ENCODE assay signal across 18 mouse cellular contexts in genomic region chr5:36714832-36715231, GRCm38 (mm10). TPM values are rescaled to one million over a fixed set of nuclear protein-coding genes. Genes with fewer than 3 reads are reported as not detected.
DNase-seq lines count a peak whose midpoint lies in the region; ATAC-seq and TF ChIP-seq lines count a peak whose summit lies in the region.
"Had no signal": no experiment of that assay in that cellular context is flagged by ENCODE, and none has a peak within 500 bp of the region (broad histone marks: within the 10 kb centered on the region; RNA-seq: fewer than 3 reads in every experiment).

No protein-coding gene starts in this region.

- H3K9me3 ChIP-seq in heart, embryonic 10.5 days, result no peaks in the 10 kb centered on the region
- no peaks in the 10 kb centered on the region for H3K9me3 ChIP-seq in kidney, postnatal 0 days (replicated peaks; ENCODE audit: low read length)
- H3K9me3 ChIP-seq: embryonic facial prominence, embryonic 10.5 days; forebrain, embryonic 15.5 days; limb, embryonic 13.5 days; megakaryocyte, embryonic 14.5 days; midbrain, embryonic 15.5 days had no signal

- peaks cover 71% of the 10 kb centered on the region for H3K4me1 ChIP-seq in heart, embryonic 10.5 days
- H3K4me1 ChIP-seq in kidney, postnatal 0 days (replicated peaks; ENCODE audit: insufficient read depth, low read length), result peaks cover 12% of the 10 kb centered on the region
- peaks cover 20% of the 10 kb centered on the region; the same call in 1 of the 2 replicates for H3K4me1 ChIP-seq in kidney, adult 2 months (ENCODE audit: control insufficient read depth, insufficient read depth, low read length)

- DNase-seq in heart, embryonic 10.5 days (ENCODE audit: low spot score), result no peak
- DNase-seq in heart, postnatal 10 days, result no peak
- DNase-seq in kidney, postnatal 0 days (ENCODE audit: low spot score), result no peak
- DNase-seq in kidney, adult 2 months, result no peak
- peak; percentile 75 for DNase-seq in Muller cell, postnatal 12 days (ENCODE audit: inconsistent ontology term)
- no peak for DNase-seq in frontal cortex, postnatal 36 days (ENCODE audit: low spot score in 2 of 2)
- DNase-seq: cerebellum, adult 11 months; kidney, adult 9 months; retina, postnatal 1 day; right cerebral cortex, postnatal 4 days had no signal

- H3K27me3 ChIP-seq in heart, embryonic 10.5 days (ENCODE audit: insufficient read depth, poor library complexity, severe bottlenecking), result no peaks in the 10 kb centered on the region
- H3K27me3 ChIP-seq in kidney, postnatal 0 days (ENCODE audit: insufficient read depth, low read length), result no peaks in the 10 kb centered on the region
- no peaks in the 10 kb centered on the region for H3K27me3 ChIP-seq in kidney, adult 2 months (replicated peaks; ENCODE audit: control insufficient read depth, insufficient read depth, low read length)
- H3K27me3 ChIP-seq in myocyte (ENCODE audit: control insufficient read depth, insufficient read depth, insufficient read length), result no peaks in the 10 kb centered on the region
- H3K27me3 ChIP-seq: forebrain, embryonic 15.5 days; midbrain, embryonic 15.5 days had no signal

- no peak overlapping the region for H3K9ac ChIP-seq in kidney, postnatal 0 days (ENCODE audit: low read depth, low read length)
- H3K9ac ChIP-seq: forebrain, embryonic 15.5 days; limb, embryonic 13.5 days; midbrain, embryonic 15.5 days had no signal

- TF ChIP-seq POLR2A in kidney, adult 2 months (IDR thresholded peaks at IDR 0.05; ENCODE audit: low read depth, low read length), result no peak
- no peak for TF ChIP-seq POLR2A in myocyte (IDR thresholded peaks at IDR 0.05; ENCODE audit: insufficient read length, low read depth)

- no peak overlapping the region for H3ac ChIP-seq in myocyte (ENCODE audit: control insufficient read depth, insufficient read length)

- no peaks in the 10 kb centered on the region for H3K79me2 ChIP-seq in myocyte (ENCODE audit: control insufficient read depth, insufficient read depth)

- peak overlapping the region; percentile 91 for H3K27ac ChIP-seq in heart, embryonic 10.5 days
- peak overlapping the region; percentile 31; the same call in 1 of the 2 replicates for H3K27ac ChIP-seq in kidney, postnatal 0 days
- no peak overlapping the region for H3K27ac ChIP-seq in kidney, adult 2 months (ENCODE audit: insufficient read depth, low read depth, low read length)
- H3K27ac ChIP-seq: embryonic facial prominence, embryonic 10.5 days; forebrain, embryonic 15.5 days; limb, embryonic 13.5 days; midbrain, embryonic 15.5 days had no signal

- H3K36me3 ChIP-seq in heart, embryonic 10.5 days, result no peaks in the 10 kb centered on the region
- H3K36me3 ChIP-seq in kidney, postnatal 0 days (ENCODE audit: insufficient read depth, low read length), result no peaks in the 10 kb centered on the region
- no peaks in the 10 kb centered on the region for H3K36me3 ChIP-seq in kidney, adult 2 months (ENCODE audit: control insufficient read depth, insufficient read depth, low read length)
- no peaks in the 10 kb centered on the region for H3K36me3 ChIP-seq in myocyte (ENCODE audit: control insufficient read depth, insufficient read depth)
- H3K36me3 ChIP-seq: embryonic facial prominence, embryonic 10.5 days; forebrain, embryonic 15.5 days; limb, embryonic 13.5 days; midbrain, embryonic 15.5 days had no signal

- intact Hi-C loops in heart, postnatal 10 days (cut with DNase I), result no loop called here

- ATAC-seq in kidney, postnatal 0 days (replicated peaks; ENCODE audit: low FRiP score, low read depth), result no peak
- ATAC-seq in inflammation-experienced regulatory T-cells, adult 6 months, result no peak
- ATAC-seq: forebrain, embryonic 15.5 days; midbrain, embryonic 15.5 days had no signal

- H3K4me3 ChIP-seq in heart, embryonic 10.5 days, result no peak overlapping the region
- H3K4me3 ChIP-seq in kidney, postnatal 0 days (replicated peaks; ENCODE audit: low read depth, low read length), result no peak overlapping the region
- no peak overlapping the region for H3K4me3 ChIP-seq in kidney, adult 2 months (ENCODE audit: insufficient read depth, low read depth, low read length)
- H3K4me3 ChIP-seq in myocyte, result no peak overlapping the region
- H3K4me3 ChIP-seq: embryonic facial prominence, embryonic 10.5 days; erythroblast, embryonic 14.5 days; forebrain, embryonic 15.5 days; limb, embryonic 13.5 days; megakaryocyte, embryonic 14.5 days; midbrain, embryonic 15.5 days had no signal

- TF ChIP-seq CTCF in kidney, postnatal 0 days (IDR thresholded peaks at IDR 0.05; ENCODE audit: low read depth), result no peak
- no peak for TF ChIP-seq CTCF in kidney, adult 2 months (conservative IDR thresholded peaks at IDR 0.05; ENCODE audit: insufficient read depth, insufficient read length, low read depth, low read length)

- 74% methylated on average over 3 of the region's 3 CpGs for WGBS in heart, embryonic 10.5 days
- WGBS in kidney, postnatal 0 days, result 46% methylated on average over 3 of the region's 3 CpGs
- WGBS in kidney, adult 2 months, result 60% methylated on average over 3 of the region's 3 CpGs

- no peak overlapping the region for H3K4me2 ChIP-seq in kidney, postnatal 0 days (ENCODE audit: low read length)
- peak overlapping the region; percentile 60 for H3K4me2 ChIP-seq in myocyte (ENCODE audit: low read depth)
- H3K4me2 ChIP-seq: forebrain, embryonic 15.5 days; limb, embryonic 13.5 days; midbrain, embryonic 15.5 days had no signal

TF ChIP-seq in myocyte, 11 proteins besides CTCF, POLR2A, EP300 and RAD21:
- TF ChIP-seq MYOD1 (IDR thresholded peaks at IDR 0.05; ENCODE audit: control insufficient read depth in 1 of 3, insufficient read length in 2 of 3, low read depth in 2 of 3), result peak in 1 of 3 experiments; percentile 25
- no peak for TF ChIP-seq MAX (IDR thresholded peaks at IDR 0.05; ENCODE audit: low read depth)

RNA-seq across cellular contexts. Expression of gene D5Ertd579e, which starts 19.0 kb away (rescaled TPM):
- polyA plus RNA-seq in heart, embryonic 10.5 days (2016; fragmentation: Nextera tagmentation; extraction: Ambion mirVana), result 25.5 and 33.7 TPM in 2 replicates
- total RNA-seq in heart, postnatal 10 days (2021), result 10 to 100 TPM; 93.6 to 97.2 TPM
- polyA plus RNA-seq in kidney, postnatal 0 days (2015; fragmentation: Nextera tagmentation; extraction: Ambion mirVana), result 19.8 and 19.9 TPM in 2 replicates
- polyA plus RNA-seq in kidney, adult 2 months (2012; rRNA removed), result 22.1 and 23.1 TPM in 2 replicates
- polyA plus RNA-seq in myocyte (2012; fragmentation: generic; extraction: Trizol), result 12.3 TPM
- 10 to 100 TPM; 18.2 to 32.6 (median 28.6) TPM for polyA plus RNA-seq in inflammation-experienced regulatory T-cells, adult 6 months (2017; shearing (Covaris generic))

RNA-seq across cellular contexts. Expression of gene Bloc1s4, which starts 33.6 kb away (rescaled TPM):
- 19.5 and 27.1 TPM in 2 replicates for polyA plus RNA-seq in heart, embryonic 10.5 days (2016; fragmentation: Nextera tagmentation; extraction: Ambion mirVana)
- total RNA-seq in heart, postnatal 10 days (2021), result 10 to 100 TPM; 12.5 to 14.3 TPM
- polyA plus RNA-seq in kidney, postnatal 0 days (2015; fragmentation: Nextera tagmentation; extraction: Ambion mirVana), result 31.1 and 33.7 TPM in 2 replicates
- 15.8 and 21.1 TPM in 2 replicates for polyA plus RNA-seq in kidney, adult 2 months (2012; rRNA removed)
- 20.3 TPM for polyA plus RNA-seq in myocyte (2012; fragmentation: generic; extraction: Trizol)
- 1 to 10 TPM; 1.0 to 1.9 (median 1.1) TPM for polyA plus RNA-seq in inflammation-experienced regulatory T-cells, adult 6 months (2017; shearing (Covaris generic))
